Mouse (Mus musculus): ENCODE measurements around the gene Trap1a. TPM values are rescaled to one million over a fixed set of nuclear protein-coding genes. Genes with fewer than 3 reads are reported as not detected.
"Not testable (repeated sequence)": the region's sequence is repeated elsewhere in the genome, so short reads cannot be mapped to it uniquely, and the experiment has no call there.

The Trap1a gene
- not detected in 2 replicates for polyA plus RNA-seq (2015; fragmentation: Nextera tagmentation; extraction: Ambion mirVana)

GRCm38 (mm10) chrX:139333263-139333994 is at the start of gene Trap1a:
Gene Trap1a (plus strand): TSS chrX:139333683.
- Histone ChIP-seq H3K4me2 (no peak within 1 kb of the TSS), H3K9ac (no peak within 1 kb of the TSS), H3K36me3 (replicated peaks) (no peaks in the 10 kb centered on the region), H3K27me3 (replicated peaks) (no peaks in the 10 kb centered on the region), H3K4me1 (no peaks in the 10 kb centered on the region), H3K4me3 (no peak within 1 kb of the TSS), H3K9me3 (no peaks in the 10 kb centered on the region), H3K27ac (no peak within 1 kb of the TSS)
- WGBS = 92% methylated on average over 24 of the region's 24 CpGs
- ATAC-seq (replicated peaks) = no peak

- no peak for ATAC-seq (replicated peaks)
- H3K4me3 ChIP-seq = no peak overlapping the region
- no peaks in the 10 kb centered on the region for H3K4me1 ChIP-seq
- no peaks in the 10 kb centered on the region for H3K36me3 ChIP-seq (replicated peaks)
- no peak overlapping the region for H3K9ac ChIP-seq
- 0 out of 2 replicates have a peak, but pooled peaks cover 3% of the 10 kb centered on the region for H3K27me3 ChIP-seq (replicated peaks)
- no peak overlapping the region for H3K27ac ChIP-seq
- no peak overlapping the region for H3K4me2 ChIP-seq
- no peaks in the 10 kb centered on the region for H3K9me3 ChIP-seq
- 83% methylated on average over 2 of the region's 2 CpGs for WGBS
Measured at GRCm38 (mm10) chrX:139293114-139293513, 40.4 kb upstream of the Trap1a start.

DNA sequence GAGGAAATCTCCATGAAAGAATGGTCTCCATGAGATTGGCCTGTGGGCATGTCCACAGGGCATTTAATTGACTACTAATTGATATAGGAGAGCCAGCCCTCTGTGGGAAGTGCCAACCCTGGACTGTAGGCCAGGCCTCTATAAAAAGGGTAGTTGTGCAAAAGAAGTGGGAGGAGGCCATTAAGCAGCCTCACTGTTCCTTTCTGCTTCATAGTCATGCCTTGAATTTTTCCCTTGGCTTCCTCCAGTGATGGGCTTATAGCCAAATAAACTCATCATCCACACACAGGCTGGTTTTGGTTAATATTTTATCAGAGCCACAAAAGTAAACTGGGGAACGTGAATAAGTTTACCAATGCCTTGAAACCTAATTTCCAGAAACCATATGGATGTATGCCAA is 38.2 kb upstream of the Trap1a start:
- ATAC-seq (replicated peaks) = no peak
- Histone ChIP-seq H3K27ac (no peak overlapping the region), H3K36me3 (replicated peaks) (no peaks in the 10 kb centered on the region), H3K9me3 (no peaks in the 10 kb centered on the region), H3K9ac (no peak overlapping the region), H3K4me1 (no peaks in the 10 kb centered on the region), H3K4me2 (no peak overlapping the region), H3K4me3 (no peak overlapping the region), H3K27me3 (replicated peaks) (0 out of 2 replicates have a peak, but pooled peaks cover 3% of the 10 kb centered on the region)
- 82% methylated on average over 1 of the region's 1 CpGs for WGBS

- not testable (repeated sequence) for H3K4me2 ChIP-seq; H3K4me1 ChIP-seq; H3K9ac ChIP-seq; ATAC-seq (replicated peaks); H3K27ac ChIP-seq; H3K36me3 ChIP-seq (replicated peaks); H3K4me3 ChIP-seq; H3K9me3 ChIP-seq; H3K27me3 ChIP-seq (replicated peaks)
- WGBS = 52% methylated on average over 5 of the region's 5 CpGs
Measured at GRCm38 (mm10) chrX:139317356-139317755, 16.1 kb upstream of the Trap1a start.

- H3K27me3 ChIP-seq (replicated peaks) = no peaks in the 10 kb centered on the region
- H3K9ac ChIP-seq = no peak overlapping the region
- no peak overlapping the region for H3K27ac ChIP-seq
- no peak for ATAC-seq (replicated peaks)
- no peaks in the 10 kb centered on the region for H3K36me3 ChIP-seq (replicated peaks)
- no peaks in the 10 kb centered on the region for H3K9me3 ChIP-seq
- H3K4me2 ChIP-seq = no peak overlapping the region
- no peak overlapping the region for H3K4me3 ChIP-seq
- no peaks in the 10 kb centered on the region for H3K4me1 ChIP-seq
- WGBS = 97% methylated on average over 9 of the region's 9 CpGs
Measured at GRCm38 (mm10) chrX:139332583-139332982, 900 bp upstream of the Trap1a start.

DNA sequence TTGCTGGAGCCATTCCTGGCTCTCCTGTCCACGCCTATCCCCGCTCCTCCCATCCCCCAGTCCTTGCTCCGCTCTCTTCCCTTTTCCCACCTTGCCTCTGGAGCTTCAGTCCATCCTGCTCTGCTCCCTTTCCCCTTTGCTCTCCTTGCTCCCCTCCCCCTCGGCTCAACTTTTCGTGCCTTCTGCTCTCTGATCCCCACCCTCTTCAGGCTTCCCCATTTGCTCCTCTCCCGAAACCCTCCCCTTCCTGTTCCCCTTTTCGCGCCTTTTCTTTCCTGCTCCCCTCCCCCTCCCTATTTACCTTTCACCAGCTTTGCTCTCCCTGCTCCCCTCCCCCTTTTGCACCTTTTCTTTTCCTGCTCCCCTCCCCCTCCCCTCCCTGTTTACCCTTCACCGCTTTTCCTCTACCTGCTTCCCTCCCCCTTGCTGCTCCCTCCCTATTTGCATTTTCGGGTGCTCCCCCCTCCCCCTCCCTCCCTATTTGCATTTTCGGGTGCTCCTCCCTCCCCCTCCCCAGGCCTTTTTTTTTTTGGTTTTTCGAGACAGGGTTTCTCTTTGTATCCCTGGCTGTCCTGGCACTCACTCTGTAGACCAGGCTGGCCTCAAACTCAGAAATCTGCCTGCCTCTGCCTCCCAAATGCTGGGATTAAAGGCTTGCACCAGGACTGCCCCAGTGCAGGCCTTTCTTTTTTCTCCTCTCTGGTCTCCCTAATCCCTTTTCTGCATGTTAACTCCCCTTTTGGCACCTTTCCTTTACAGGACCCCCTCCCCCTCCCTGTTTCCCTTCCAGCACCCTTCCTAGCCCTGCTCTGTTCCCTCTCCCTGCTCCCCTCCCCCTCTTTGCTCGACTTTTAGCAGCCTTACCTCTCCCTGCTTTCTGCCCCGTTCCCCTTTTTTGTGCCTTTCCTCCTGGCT is 1.3 kb downstream of the Trap1a start:
- H3K27ac ChIP-seq = no peak overlapping the region
- H3K9ac ChIP-seq = no peak overlapping the region
- no peak for ATAC-seq (replicated peaks)
- 90% methylated on average over 14 of the region's 14 CpGs for WGBS
- no peaks in the 10 kb centered on the region for H3K9me3 ChIP-seq
- no peak overlapping the region for H3K4me3 ChIP-seq
- H3K27me3 ChIP-seq (replicated peaks) = peaks cover 5% of the 10 kb centered on the region; the same call in 1 of the 2 replicates
- no peak overlapping the region for H3K4me2 ChIP-seq
- H3K36me3 ChIP-seq (replicated peaks) = no peaks in the 10 kb centered on the region
- no peaks in the 10 kb centered on the region for H3K4me1 ChIP-seq

DNA sequence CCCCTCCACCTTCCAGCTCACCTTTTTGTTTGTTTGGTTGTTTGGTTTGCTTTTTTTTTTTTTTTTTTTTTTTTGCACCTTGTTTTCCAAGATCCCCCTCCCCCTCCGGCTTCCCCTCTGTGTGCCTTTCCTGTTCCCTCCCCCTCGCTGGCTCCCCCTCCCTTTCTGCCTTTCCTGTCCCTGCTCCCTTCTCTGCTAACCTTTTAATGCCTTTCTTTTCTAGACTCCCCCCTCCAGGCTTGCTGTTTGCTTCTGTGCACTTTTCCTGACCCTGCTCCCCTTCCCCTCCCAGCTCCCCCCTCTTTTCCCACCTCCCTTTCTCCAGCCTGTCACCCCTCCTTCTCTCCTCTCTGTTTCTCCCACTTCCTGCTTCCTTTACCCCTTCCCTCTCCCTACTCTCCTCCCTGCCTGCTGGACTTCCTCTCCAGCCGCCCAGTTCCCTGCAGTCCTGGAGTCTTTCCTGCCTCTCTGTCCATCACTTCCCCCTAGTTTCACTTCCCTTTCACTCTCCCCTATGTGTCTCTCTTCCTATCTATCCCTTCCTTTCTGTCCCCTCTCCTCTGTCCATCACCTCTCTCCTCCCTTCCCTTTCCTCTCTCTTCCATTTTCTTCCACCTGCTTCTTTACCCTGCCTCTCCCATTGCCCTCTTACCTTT is 2.1 kb downstream of the Trap1a start:
- no peak overlapping the region for H3K27ac ChIP-seq
- H3K4me3 ChIP-seq = no peak overlapping the region
- no peaks in the 10 kb centered on the region for H3K9me3 ChIP-seq
- H3K4me1 ChIP-seq = no peaks in the 10 kb centered on the region
- no peak for ATAC-seq (replicated peaks)
- peaks cover 5% of the 10 kb centered on the region; the same call in 1 of the 2 replicates for H3K27me3 ChIP-seq (replicated peaks)
- WGBS = 62% methylated on average over 3 of the region's 3 CpGs
- H3K9ac ChIP-seq = no peak overlapping the region
- no peaks in the 10 kb centered on the region for H3K36me3 ChIP-seq (replicated peaks)
- H3K4me2 ChIP-seq = no peak overlapping the region

DNA sequence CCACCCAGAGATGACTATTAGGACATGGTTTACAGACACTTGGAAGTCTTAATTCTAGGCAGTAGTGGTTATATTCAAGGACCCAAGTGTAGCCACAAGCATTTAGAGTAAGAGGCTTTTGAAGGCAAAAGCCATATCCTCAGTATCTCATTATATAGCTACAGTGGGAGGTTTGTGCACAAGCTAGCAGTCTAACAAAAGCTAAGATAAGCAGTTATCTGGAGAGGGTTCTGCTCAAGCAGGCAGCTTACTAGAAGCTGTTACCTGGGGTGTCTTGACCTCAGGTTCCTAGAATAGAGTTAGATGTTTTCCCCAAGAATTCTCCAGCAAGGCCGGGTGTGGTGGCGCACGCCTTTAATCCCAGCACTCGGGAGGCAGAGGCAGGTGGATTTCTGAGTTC is 6.1 kb downstream of the Trap1a start:
- Histone ChIP-seq H3K9me3 (no peaks in the 10 kb centered on the region), H3K27ac (no peak overlapping the region), H3K4me2 (no peak overlapping the region), H3K36me3 (replicated peaks) (no peaks in the 10 kb centered on the region), H3K9ac (no peak overlapping the region), H3K4me3 (no peak overlapping the region), H3K4me1 (no peaks in the 10 kb centered on the region), H3K27me3 (replicated peaks) (peaks cover 5% of the 10 kb centered on the region; the same call in 1 of the 2 replicates)
- ATAC-seq (replicated peaks) = no peak
- WGBS = 93% methylated on average over 4 of the region's 4 CpGs

DNA sequence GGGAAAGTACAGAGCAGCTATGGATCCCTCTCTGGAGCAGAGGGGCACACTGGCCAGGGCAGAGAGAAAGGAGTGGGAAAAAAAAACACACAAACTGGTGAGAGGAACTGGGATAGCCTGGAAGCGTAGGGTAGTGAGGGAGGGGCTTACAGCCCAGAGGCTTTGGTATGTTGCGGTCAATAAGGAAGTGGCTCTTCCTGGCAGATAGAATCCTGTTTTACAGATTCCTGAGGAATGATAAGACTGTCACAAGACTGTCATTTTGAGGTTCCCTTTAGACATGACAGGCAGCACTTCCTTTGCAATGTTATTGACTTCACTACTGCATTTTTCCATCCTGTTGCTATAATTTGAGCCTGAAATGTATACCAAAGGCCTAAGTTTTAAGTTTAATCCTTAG is 7.7 kb downstream of the Trap1a start:
- H3K27ac ChIP-seq = no peak overlapping the region
- no peaks in the 10 kb centered on the region for H3K9me3 ChIP-seq
- 88% methylated on average over 2 of the region's 2 CpGs for WGBS
- no peak overlapping the region for H3K9ac ChIP-seq
- ATAC-seq (replicated peaks) = no peak
- peaks cover 5% of the 10 kb centered on the region; the same call in 1 of the 2 replicates for H3K27me3 ChIP-seq (replicated peaks)
- no peak overlapping the region for H3K4me3 ChIP-seq
- H3K36me3 ChIP-seq (replicated peaks) = no peaks in the 10 kb centered on the region
- no peaks in the 10 kb centered on the region for H3K4me1 ChIP-seq
- H3K4me2 ChIP-seq = no peak overlapping the region

DNA sequence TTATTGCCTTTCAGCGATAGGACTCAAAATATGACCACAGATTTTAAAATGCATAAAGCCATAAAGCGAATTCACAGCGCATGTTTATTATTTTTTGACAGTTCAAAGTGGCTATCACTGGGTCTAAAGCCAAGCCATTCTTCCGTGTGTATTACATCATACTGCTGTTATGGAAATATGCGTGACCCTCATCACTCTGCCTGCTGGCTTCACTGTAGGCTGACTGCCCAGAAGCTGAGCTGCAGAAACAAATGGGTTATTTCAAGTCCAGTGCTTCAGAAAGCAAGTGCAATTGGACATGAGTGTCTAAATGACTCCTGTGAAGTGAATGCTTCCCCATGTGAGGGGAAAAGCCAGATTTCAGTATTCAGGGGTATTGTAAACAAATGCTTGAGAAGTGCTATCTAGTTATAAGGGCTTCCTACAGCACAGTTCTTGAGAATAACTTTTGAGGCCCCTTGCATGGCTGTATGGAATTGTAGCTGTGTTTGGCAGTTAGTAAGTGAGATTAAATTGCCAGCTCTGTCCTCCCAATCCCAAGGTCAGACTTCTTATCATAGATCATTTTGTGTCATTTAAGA is 18.8 kb downstream of the Trap1a start:
- no peak for ATAC-seq (replicated peaks)

GRCm38 (mm10) chrX:139357639-139358260 is 24.3 kb downstream of the Trap1a start:
- H3K4me3 ChIP-seq = no peak overlapping the region
- no peak for ATAC-seq (replicated peaks)
- H3K4me1 ChIP-seq = no peaks in the 10 kb centered on the region
- H3K27ac ChIP-seq = no peak overlapping the region
- no peaks in the 10 kb centered on the region for H3K27me3 ChIP-seq (replicated peaks)
- no peaks in the 10 kb centered on the region for H3K36me3 ChIP-seq (replicated peaks)
- no peak overlapping the region for H3K9ac ChIP-seq
- H3K4me2 ChIP-seq = no peak overlapping the region
- H3K9me3 ChIP-seq = no peaks in the 10 kb centered on the region
- WGBS = 68% methylated on average over 7 of the region's 7 CpGs

More for the DNA sequence above, 18.8 kb downstream of the Trap1a start:
- H3K27ac ChIP-seq = no peak overlapping the region
- no peak overlapping the region for H3K9ac ChIP-seq
- no peak overlapping the region for H3K4me3 ChIP-seq
- H3K27me3 ChIP-seq (replicated peaks) = no peaks in the 10 kb centered on the region
- no peaks in the 10 kb centered on the region for H3K4me1 ChIP-seq
- H3K4me2 ChIP-seq = no peak overlapping the region
- 76% methylated on average over 5 of the region's 5 CpGs for WGBS
- no peaks in the 10 kb centered on the region for H3K9me3 ChIP-seq
- no peaks in the 10 kb centered on the region for H3K36me3 ChIP-seq (replicated peaks)
